Mouse (Mus musculus) adrenal gland, postnatal 10 days (tissue): ENCODE data around the gene Gm21887. TPM values are rescaled to one million over a fixed set of nuclear protein-coding genes. Genes with fewer than 3 reads are reported as not detected.
"Not testable (repeated sequence)": the region's sequence is repeated elsewhere in the genome, so short reads cannot be mapped to it uniquely, and the experiment has no call there.

Experiments used
- DNase-seq: peaks from one replicate; pipeline ENCODE4 v3.0.0; 2021; ENCODE audit warnings: mixed read lengths
- long read RNA-seq, 2 experiments: library from polyadenylated mRNA; stranded (forward); transcript quantifications; one replicate each; pipeline ENCODE4 v2.0.0; 2021
- total RNA-seq, 2 experiments: library from RNA; stranded (reverse); gene quantifications; 2 replicates each; pipeline ENCODE4 v1.2.3; 2021

Gene Gm21887
- total RNA-seq = 100 to 1,000 TPM; 102 to 237 TPM
- long read RNA-seq, experiment 1, partial matches to known transcripts = 1 of 28 reads
- long read RNA-seq, experiment 1, other reads (novel, unspliced or antisense) = 27 of 28 reads
- long read RNA-seq, experiment 2, partial matches to known transcripts = 1 of 41 reads
- long read RNA-seq, experiment 2, other reads (novel, unspliced or antisense) = 40 of 41 reads

- DNase-seq = peak; percentile 100
Measured at GRCm38 (mm10) chrX:170009016-170009750, at the start of gene Gm21887. Gm21887 (plus strand) TSS chrX:170009659.

- DNase-seq = peak; percentile 0
Measured at GRCm38 (mm10) chrX:169969337-169969736, 40.1 kb upstream of the Gm21887 start.

- not testable (repeated sequence) for DNase-seq
Measured at GRCm38 (mm10) chrX:169969765-169970164, 39.7 kb upstream of the Gm21887 start.

GRCm38 (mm10) chrX:169970546-169970945, 38.9 kb upstream of the Gm21887 start:
- peak; percentile 1 for DNase-seq

- peak; percentile 0 for DNase-seq
Measured at GRCm38 (mm10) chrX:169971562-169971961, 37.9 kb upstream of the Gm21887 start.

GRCm38 (mm10) chrX:169972131-169972530, 37.3 kb upstream of the Gm21887 start:
- DNase-seq = peak; percentile 1

- DNase-seq = peak; percentile 62
Measured at GRCm38 (mm10) chrX:169972791-169973494, 36.5 kb upstream of the Gm21887 start.

GRCm38 (mm10) chrX:169973806-169974205, 35.7 kb upstream of the Gm21887 start:
- DNase-seq = peak; percentile 58

GRCm38 (mm10) chrX:169974456-169974855, 35.0 kb upstream of the Gm21887 start:
- peak; percentile 66 for DNase-seq

- DNase-seq = peak; percentile 25
Measured at GRCm38 (mm10) chrX:169974974-169975373, 34.5 kb upstream of the Gm21887 start.

- DNase-seq = peak; percentile 50
Measured at GRCm38 (mm10) chrX:169975681-169976131, 33.8 kb upstream of the Gm21887 start.

- peak; percentile 1 for DNase-seq
Measured at GRCm38 (mm10) chrX:169976340-169976739, 33.1 kb upstream of the Gm21887 start.

- DNase-seq = not testable (repeated sequence)
Measured at GRCm38 (mm10) chrX:169977856-169978435, 31.5 kb upstream of the Gm21887 start.

GRCm38 (mm10) chrX:169978436-169979381, 30.8 kb upstream of the Gm21887 start:
- DNase-seq = peak; percentile 92

GRCm38 (mm10) chrX:169979461-169980202, 29.8 kb upstream of the Gm21887 start:
- DNase-seq = not testable (repeated sequence)

- DNase-seq = peak; percentile 28
Measured at GRCm38 (mm10) chrX:169980203-169980556, 29.3 kb upstream of the Gm21887 start.

- peak; percentile 63 for DNase-seq
Measured at GRCm38 (mm10) chrX:169980809-169981289, 28.6 kb upstream of the Gm21887 start.

- peak; percentile 54 for DNase-seq
Measured at GRCm38 (mm10) chrX:169981761-169982181, 27.7 kb upstream of the Gm21887 start.

- peak; percentile 3 for DNase-seq
Measured at GRCm38 (mm10) chrX:169982606-169983400, 26.7 kb upstream of the Gm21887 start.
